ENCODE assay signal across 29 mouse cellular contexts in the genomic region with DNA sequence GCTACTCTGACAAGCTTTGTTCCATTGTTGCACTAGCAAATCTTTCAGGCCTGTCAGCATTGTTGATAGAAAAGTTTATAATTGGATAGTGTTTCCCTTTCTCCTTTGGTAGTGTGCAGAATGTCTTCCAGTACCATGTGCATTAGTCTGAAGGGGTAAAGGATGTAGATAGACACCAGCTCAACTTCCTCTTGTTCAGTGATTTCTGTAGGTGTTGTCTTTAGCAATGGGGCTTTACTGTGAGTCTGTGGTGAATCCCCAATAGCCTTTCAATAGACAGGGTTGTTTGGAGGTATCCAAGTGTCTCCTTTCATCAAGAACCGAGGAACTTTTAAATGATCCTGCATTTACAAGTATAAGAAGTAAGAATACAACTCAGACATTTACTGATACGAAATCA.
"Had no signal": no experiment of that assay in that cellular context is flagged by ENCODE, and none has a peak within 500 bp of the region (broad histone marks: within the 10 kb centered on the region; RNA-seq: fewer than 3 reads in every experiment).

No protein-coding gene starts in this region.

- H3K9me3 ChIP-seq: limb, embryonic 10.5 days; limb, embryonic 12.5 days; limb, embryonic 13.5 days; limb, embryonic 15.5 days; liver, embryonic 12.5 days; liver, embryonic 13.5 days; liver, embryonic 15.5 days; lung, embryonic 15.5 days; megakaryocyte, embryonic 14.5 days; midbrain, embryonic 10.5 days; midbrain, embryonic 12.5 days; midbrain, embryonic 13.5 days; midbrain, embryonic 15.5 days had no signal

- H3K9ac ChIP-seq: limb, embryonic 12.5 days; limb, embryonic 13.5 days; limb, embryonic 15.5 days; liver, embryonic 12.5 days; liver, embryonic 13.5 days; liver, embryonic 14.5 days; liver, embryonic 15.5 days; liver, postnatal 0 days; lung, embryonic 14.5 days; lung, embryonic 15.5 days; midbrain, embryonic 12.5 days; midbrain, embryonic 13.5 days; midbrain, embryonic 15.5 days had no signal

- H3K4me1 ChIP-seq: limb, embryonic 12.5 days; limb, embryonic 15.5 days; liver, embryonic 12.5 days; liver, embryonic 13.5 days; liver, embryonic 15.5 days; lung, embryonic 15.5 days; megakaryocyte, embryonic 14.5 days; midbrain, embryonic 10.5 days; midbrain, embryonic 12.5 days; midbrain, embryonic 13.5 days; midbrain, embryonic 15.5 days had no signal

- H3K4me2 ChIP-seq: limb, embryonic 12.5 days; limb, embryonic 13.5 days; limb, embryonic 15.5 days; liver, embryonic 11.5 days; liver, embryonic 12.5 days; liver, embryonic 13.5 days; liver, embryonic 15.5 days; lung, embryonic 14.5 days; lung, embryonic 15.5 days; midbrain, embryonic 11.5 days; midbrain, embryonic 12.5 days; midbrain, embryonic 13.5 days; midbrain, embryonic 15.5 days had no signal

- H3K27ac ChIP-seq: limb, embryonic 10.5 days; limb, embryonic 12.5 days; limb, embryonic 13.5 days; limb, embryonic 15.5 days; liver, embryonic 12.5 days; liver, embryonic 13.5 days; liver, embryonic 14.5 days; liver, embryonic 15.5 days; lung, embryonic 15.5 days; macrophage; midbrain, embryonic 10.5 days; midbrain, embryonic 12.5 days; midbrain, embryonic 13.5 days; midbrain, embryonic 15.5 days had no signal

- H3K36me3 ChIP-seq: limb, embryonic 10.5 days; limb, embryonic 12.5 days; limb, embryonic 13.5 days; limb, embryonic 15.5 days; liver, embryonic 12.5 days; liver, embryonic 13.5 days; liver, embryonic 15.5 days; lung, embryonic 15.5 days; midbrain, embryonic 10.5 days; midbrain, embryonic 12.5 days; midbrain, embryonic 13.5 days; midbrain, embryonic 15.5 days had no signal

- H3K27me3 ChIP-seq: limb, embryonic 12.5 days; limb, embryonic 13.5 days; limb, embryonic 15.5 days; liver, embryonic 12.5 days; liver, embryonic 13.5 days; liver, embryonic 15.5 days; lung, embryonic 15.5 days; megakaryocyte, embryonic 14.5 days; midbrain, embryonic 12.5 days; midbrain, embryonic 13.5 days; midbrain, embryonic 15.5 days had no signal

- DNase-seq: left cerebral cortex, postnatal 4 days; liver; liver, embryonic 13.5 days; liver, postnatal 0 days; lung, adult 18-20 months; lung, adult 2 months; lung, embryonic 14.5 days; lung, postnatal 10 days; lung, postnatal 14 days; lung, postnatal 36 days; lung, postnatal 4 days; midbrain, embryonic 14.5 days had no signal

- H3K4me3 ChIP-seq: limb, embryonic 10.5 days; limb, embryonic 12.5 days; limb, embryonic 13.5 days; limb, embryonic 15.5 days; liver, embryonic 12.5 days; liver, embryonic 13.5 days; liver, embryonic 15.5 days; lung, embryonic 15.5 days; megakaryocyte, embryonic 14.5 days; midbrain, embryonic 10.5 days; midbrain, embryonic 12.5 days; midbrain, embryonic 13.5 days; midbrain, embryonic 15.5 days; myocyte had no signal
